Comparison of ENCODE assay signal across 21 mouse cellular contexts in genomic region chr17:24283266-24283818, GRCm38 (mm10). TPM values are rescaled to one million over a fixed set of nuclear protein-coding genes. Genes with fewer than 3 reads are reported as not detected.
A peak's percentile ranks its signal among the peaks of the same experiment; 100 is the strongest.
DNase-seq lines count a peak whose midpoint lies in the region; ATAC-seq and TF ChIP-seq lines count a peak whose summit lies in the region.
"Had no signal": no experiment of that assay in that cellular context is flagged by ENCODE, and none has a peak within 500 bp of the region (broad histone marks: within the 10 kb centered on the region; RNA-seq: fewer than 3 reads in every experiment).

No protein-coding gene starts in this region.

- TF ChIP-seq POLR2A in bone marrow macrophage, adult 2 months (IDR thresholded peaks at IDR 0.05; ENCODE audit: borderline replicate concordance, low read depth, low read length): no peak

- H3K9me3 ChIP-seq in forebrain, embryonic 13.5 days (replicated peaks): peaks cover 2% of the 10 kb centered on the region; the same call in 1 of the 2 replicates
- H3K9me3 ChIP-seq: embryonic facial prominence, embryonic 13.5 days; heart, embryonic 15.5 days; hindbrain, embryonic 15.5 days; midbrain, embryonic 15.5 days; neural tube, embryonic 12.5 days had no signal

- no peak overlapping the region for H3K9ac ChIP-seq in forebrain, embryonic 13.5 days
- H3K9ac ChIP-seq: embryonic facial prominence, embryonic 13.5 days; heart, embryonic 15.5 days; hindbrain, embryonic 15.5 days; liver, embryonic 14.5 days; lung, embryonic 14.5 days; midbrain, embryonic 15.5 days; neural tube, embryonic 12.5 days had no signal

- H3K4me2 ChIP-seq in forebrain, embryonic 13.5 days: no peak overlapping the region
- H3K4me2 ChIP-seq: embryonic facial prominence, embryonic 13.5 days; heart, embryonic 15.5 days; hindbrain, embryonic 15.5 days; lung, embryonic 14.5 days; midbrain, embryonic 15.5 days; neural tube, embryonic 12.5 days had no signal

- H3K4me1 ChIP-seq in bone marrow macrophage, adult 2 months (ENCODE audit: control insufficient read depth, insufficient read depth, low read length): peaks cover 9% of the 10 kb centered on the region
- no peaks in the 10 kb centered on the region for H3K4me1 ChIP-seq in forebrain, embryonic 13.5 days
- H3K4me1 ChIP-seq: embryonic facial prominence, embryonic 13.5 days; heart, embryonic 15.5 days; hindbrain, embryonic 15.5 days; midbrain, embryonic 15.5 days; neural tube, embryonic 12.5 days had no signal

- no peak for DNase-seq in gastrocnemius, adult 2 months
- DNase-seq in gastrocnemius, postnatal 25 days: no peak
- DNase-seq in fibroblast of lung, adult 2 months (ENCODE audit: low read depth): peak; percentile 25
- no peak for DNase-seq in right cerebral cortex, postnatal 25 days
- DNase-seq: cerebellum, adult 18-20 months; embryo, embryonic 11 days; gastrocnemius, postnatal 10 days; heart, adult 11 months had no signal

- H3K36me3 ChIP-seq in macrophage (ENCODE audit: inconsistent target): no peaks in the 10 kb centered on the region
- H3K36me3 ChIP-seq in forebrain, embryonic 13.5 days (ENCODE audit: poor library complexity, severe bottlenecking): no peaks in the 10 kb centered on the region
- H3K36me3 ChIP-seq: embryonic facial prominence, embryonic 13.5 days; heart, embryonic 15.5 days; hindbrain, embryonic 15.5 days; midbrain, embryonic 15.5 days; neural tube, embryonic 12.5 days had no signal

- ATAC-seq in forebrain, embryonic 13.5 days: no peak
- ATAC-seq: forebrain, embryonic 14.5 days; midbrain, embryonic 15.5 days had no signal

- no peak overlapping the region for H3K4me3 ChIP-seq in gastrocnemius, adult 2 months
- no peak overlapping the region for H3K4me3 ChIP-seq in bone marrow macrophage, adult 2 months (ENCODE audit: insufficient read depth, low read length)
- H3K4me3 ChIP-seq in macrophage (ENCODE audit: inconsistent target): no peak overlapping the region
- H3K4me3 ChIP-seq in forebrain, embryonic 13.5 days: no peak overlapping the region
- H3K4me3 ChIP-seq: embryonic facial prominence, embryonic 13.5 days; erythroblast, embryonic 14.5 days; heart, embryonic 15.5 days; hindbrain, embryonic 15.5 days; left cerebral cortex, adult 2 months; midbrain, embryonic 15.5 days; neural tube, embryonic 12.5 days had no signal

- no peak for TF ChIP-seq CTCF in gastrocnemius, adult 2 months (IDR thresholded peaks at IDR 0.05)
- no peak for TF ChIP-seq CTCF in bone marrow macrophage, adult 2 months (IDR thresholded peaks at IDR 0.05; ENCODE audit: low read depth, low read length)

- H3K79me2 ChIP-seq in macrophage (ENCODE audit: inconsistent target): no peaks in the 10 kb centered on the region

- H3K27ac ChIP-seq in gastrocnemius, adult 2 months: peak overlapping the region; percentile 20; the same call in 1 of the 2 replicates
- H3K27ac ChIP-seq in bone marrow macrophage, adult 2 months (ENCODE audit: insufficient read depth, low read depth, low read length): peak overlapping the region; percentile 28; the same call in 1 of the 2 replicates
- H3K27ac ChIP-seq in macrophage: peak overlapping the region; percentile 40
- no peak overlapping the region for H3K27ac ChIP-seq in forebrain, embryonic 13.5 days
- H3K27ac ChIP-seq: embryonic facial prominence, embryonic 13.5 days; heart, embryonic 15.5 days; hindbrain, embryonic 15.5 days; left cerebral cortex, adult 2 months; liver, embryonic 14.5 days; midbrain, embryonic 15.5 days; neural tube, embryonic 12.5 days had no signal

- intact Hi-C loops in gastrocnemius, adult 2 months (cut with DNase I): no loop called here

- H3K27me3 ChIP-seq in forebrain, embryonic 13.5 days: no peaks in the 10 kb centered on the region
- H3K27me3 ChIP-seq: embryonic facial prominence, embryonic 13.5 days; heart, embryonic 15.5 days; hindbrain, embryonic 15.5 days; midbrain, embryonic 15.5 days; neural tube, embryonic 12.5 days had no signal

- WGBS in macrophage (ENCODE audit: missing documents): 72% methylated on average over 9 of the region's 9 CpGs
- WGBS in forebrain, embryonic 13.5 days: 77% methylated on average over 9 of the region's 9 CpGs

RNA-seq across cellular contexts. Expression of gene Ccnf, which starts 32.1 kb away (rescaled TPM):
- under 1 TPM; 0.41 to 0.64 TPM for total RNA-seq in gastrocnemius, adult 2 months (2021)
- 1 to 10 TPM in 1 of 2 experiments, under 1 TPM in 1; 0.61 to 1.1 TPM for total RNA-seq in gastrocnemius, postnatal 25 days (2021)
- 25.8 and 33.4 TPM in 2 replicates for polyA plus RNA-seq in bone marrow macrophage, adult 2 months (2012; ENCODE audit: insufficient read depth, insufficient read length, missing spikeins)
- total RNA-seq in macrophage (2018; cell fraction: chromatin; rRNA removed): 10 to 100 TPM in 14 of 26 experiments, 1 to 10 TPM in 12; 2.0 to 59.8 (median 10.3) TPM
- 1 to 10 TPM in 24 of 26 experiments, under 1 TPM in 2; 0.62 to 5.2 (median 1.9) TPM for total RNA-seq in macrophage (2018; cell fraction: cytosol; rRNA removed)
- 10 to 100 TPM in 3 of 26 experiments, 1 to 10 TPM in 23; 1.1 to 37.4 (median 6.2) TPM for total RNA-seq in macrophage (2018; cell fraction: nucleus; rRNA removed)
- polyA plus RNA-seq in macrophage (2018): 1.3 to 5.7 TPM (median 3.2 TPM) in 3 replicates
- 60.2 and 66.1 TPM in 2 replicates for polyA plus RNA-seq in forebrain, embryonic 13.5 days (2015; fragmentation: Nextera tagmentation; extraction: Ambion mirVana)
